Mouse (Mus musculus): ENCODE measurements around the gene Vsir. TPM values are rescaled to one million over a fixed set of nuclear protein-coding genes. Genes with fewer than 3 reads are reported as not detected.
A peak's percentile ranks its signal among the peaks of the same experiment; 100 is the strongest.

Gene Vsir
- polyA plus RNA-seq, 1 experiment from 2014 or later = 7.2 TPM

GRCm38 (mm10) chr10:60371596-60372386, 25.1 kb downstream of the Vsir start:
- 73% methylated on average over 5 of the region's 5 CpGs for WGBS
- Histone ChIP-seq H3K27me3 (no peaks in the 10 kb centered on the region), H3K27ac (peak overlapping the region; percentile 9; the same call in 1 of the 2 replicates), H3K4me3 (no peak overlapping the region), H3K9me3 (no peaks in the 10 kb centered on the region), H3K36me3 (no peaks in the 10 kb centered on the region), H3K4me2 (no peak overlapping the region), H3K9ac (no peak overlapping the region), H3K4me1 (peaks cover 15% of the 10 kb centered on the region; the same call in 1 of the 2 replicates)
- ATAC-seq (ENCODE audit: borderline replicate concordance, extremely low read depth, low FRiP score, low TSS enrichment) = no peak

GRCm38 (mm10) chr10:60373543-60373936, 26.9 kb downstream of the Vsir start:
- Histone ChIP-seq H3K36me3 (no peaks in the 10 kb centered on the region), H3K4me2 (no peak overlapping the region), H3K4me3 (no peak overlapping the region), H3K9me3 (no peaks in the 10 kb centered on the region), H3K9ac (no peak overlapping the region), H3K27me3 (no peaks in the 10 kb centered on the region), H3K27ac (peak overlapping the region; percentile 73; the same call in 1 of the 2 replicates), H3K4me1 (peaks cover 15% of the 10 kb centered on the region; the same call in 1 of the 2 replicates)
- ATAC-seq (ENCODE audit: borderline replicate concordance, extremely low read depth, low FRiP score, low TSS enrichment) = no peak
- WGBS = 35% methylated on average over 6 of the region's 6 CpGs

- no peak overlapping the region for H3K9ac ChIP-seq
- no peaks in the 10 kb centered on the region for H3K36me3 ChIP-seq
- H3K4me2 ChIP-seq = no peak overlapping the region
- H3K9me3 ChIP-seq = no peaks in the 10 kb centered on the region
- peak overlapping the region; percentile 73 for H3K27ac ChIP-seq
- 43% methylated on average over 8 of the region's 8 CpGs for WGBS
- H3K4me1 ChIP-seq = peaks cover 15% of the 10 kb centered on the region; the same call in 1 of the 2 replicates
- H3K4me3 ChIP-seq = no peak overlapping the region
- no peaks in the 10 kb centered on the region for H3K27me3 ChIP-seq
- peak; percentile 28; the same call in 1 of the 2 replicates for ATAC-seq (ENCODE audit: borderline replicate concordance, extremely low read depth, low FRiP score, low TSS enrichment)
These were observed 27.4 kb downstream of the Vsir start for GRCm38 (mm10) chr10:60373937-60374578.

GRCm38 (mm10) chr10:60376704-60377103, 30.1 kb downstream of the Vsir start:
- ATAC-seq (ENCODE audit: borderline replicate concordance, extremely low read depth, low FRiP score, low TSS enrichment) = no peak
- Histone ChIP-seq H3K4me2 (no peak overlapping the region), H3K9ac (no peak overlapping the region), H3K9me3 (no peaks in the 10 kb centered on the region), H3K36me3 (no peaks in the 10 kb centered on the region), H3K27ac (no peak overlapping the region), H3K4me3 (no peak overlapping the region), H3K27me3 (no peaks in the 10 kb centered on the region), H3K4me1 (peaks cover 19% of the 10 kb centered on the region)
- WGBS = 89% methylated on average over 16 of the region's 16 CpGs

GRCm38 (mm10) chr10:60379419-60379957, 32.8 kb downstream of the Vsir start:
- peak overlapping the region; percentile 30; the same call in 1 of the 2 replicates for H3K27ac ChIP-seq
- peaks cover 16% of the 10 kb centered on the region for H3K4me1 ChIP-seq
- no peaks in the 10 kb centered on the region for H3K27me3 ChIP-seq
- no peak overlapping the region for H3K9ac ChIP-seq
- no peaks in the 10 kb centered on the region for H3K9me3 ChIP-seq
- H3K4me3 ChIP-seq = no peak overlapping the region
- no peak for ATAC-seq (ENCODE audit: borderline replicate concordance, extremely low read depth, low FRiP score, low TSS enrichment)
- no peaks in the 10 kb centered on the region for H3K36me3 ChIP-seq
- 62% methylated on average over 9 of the region's 9 CpGs for WGBS
- no peak overlapping the region for H3K4me2 ChIP-seq

- Histone ChIP-seq H3K27me3 (no peaks in the 10 kb centered on the region), H3K9me3 (no peaks in the 10 kb centered on the region), H3K4me3 (no peak overlapping the region), H3K9ac (no peak overlapping the region), H3K4me1 (peaks cover 16% of the 10 kb centered on the region), H3K36me3 (no peaks in the 10 kb centered on the region), H3K4me2 (no peak overlapping the region), H3K27ac (0 out of 2 replicates have a peak overlapping the region, but pooled peaks have one; percentile 30)
- ATAC-seq (ENCODE audit: borderline replicate concordance, extremely low read depth, low FRiP score, low TSS enrichment) = no peak
- 65% methylated on average over 3 of the region's 3 CpGs for WGBS
These were observed 33.6 kb downstream of the Vsir start for GRCm38 (mm10) chr10:60380229-60380628.

DNA sequence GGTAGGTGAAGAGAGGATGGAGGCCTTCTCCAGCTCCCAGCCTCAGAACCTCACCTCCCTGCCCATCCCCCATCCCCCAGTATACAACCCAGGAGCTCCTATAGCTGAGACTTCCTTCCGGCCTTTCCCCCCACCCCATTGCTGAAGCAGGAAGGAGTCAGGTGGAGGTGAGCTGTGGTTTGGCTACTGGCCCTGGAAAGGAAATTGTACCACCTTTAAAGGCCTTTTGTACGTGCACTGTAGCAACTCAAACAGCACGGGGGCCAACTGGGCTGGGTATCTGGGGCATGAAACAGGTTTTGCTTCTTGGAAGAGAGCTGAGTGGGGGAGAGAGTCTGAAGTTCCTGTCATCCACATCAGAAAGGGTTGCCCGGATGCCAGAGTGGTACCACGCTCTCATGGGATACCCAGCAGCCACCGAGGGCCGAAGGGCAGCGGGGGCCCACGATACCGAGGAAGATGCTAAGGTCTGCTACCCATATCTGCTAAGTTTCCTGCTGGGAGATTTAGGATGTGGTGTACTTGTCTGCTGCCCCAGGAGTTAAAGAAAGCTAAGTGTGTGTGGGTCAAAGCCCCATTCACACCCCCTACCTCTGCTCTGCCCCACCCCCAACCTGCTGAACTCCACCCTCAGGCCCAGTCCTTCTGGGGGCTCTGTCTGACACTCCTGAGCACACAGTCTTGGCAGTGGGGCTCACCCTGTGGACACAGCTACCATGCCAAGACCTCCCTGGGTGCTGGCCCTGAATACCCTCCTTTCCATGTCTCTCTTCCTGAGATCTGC, 34.7 kb downstream of the Vsir start:
- no peaks in the 10 kb centered on the region for H3K9me3 ChIP-seq
- no peak overlapping the region for H3K4me2 ChIP-seq
- H3K27ac ChIP-seq = peak overlapping the region; percentile 44; the same call in 1 of the 2 replicates
- 59% methylated on average over 10 of the region's 10 CpGs for WGBS
- no peaks in the 10 kb centered on the region for H3K27me3 ChIP-seq
- peaks cover 16% of the 10 kb centered on the region for H3K4me1 ChIP-seq
- no peaks in the 10 kb centered on the region for H3K36me3 ChIP-seq
- peak; percentile 31; the same call in 1 of the 2 replicates for ATAC-seq (ENCODE audit: borderline replicate concordance, extremely low read depth, low FRiP score, low TSS enrichment)
- no peak overlapping the region for H3K4me3 ChIP-seq
- no peak overlapping the region for H3K9ac ChIP-seq

DNA sequence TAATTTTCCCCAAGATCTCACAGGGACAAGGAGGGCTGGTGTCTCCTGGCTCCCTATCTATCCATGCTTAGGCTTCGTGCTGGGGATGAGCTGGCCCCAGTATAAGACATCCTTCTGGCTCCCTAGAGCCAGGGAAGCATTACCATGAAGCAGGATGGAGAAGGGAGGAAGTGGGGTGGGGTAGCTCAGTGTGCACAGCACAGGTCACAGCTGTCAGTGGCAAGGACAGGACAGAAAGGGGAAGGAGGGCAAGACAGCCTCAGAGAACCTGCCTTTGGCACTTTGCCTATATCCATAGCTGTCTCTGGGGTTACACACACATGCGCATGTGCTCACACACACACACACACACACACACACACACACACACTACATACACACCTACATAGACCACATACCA, 41.7 kb downstream of the Vsir start:
- no peak overlapping the region for H3K9ac ChIP-seq
- 77% methylated on average over 2 of the region's 2 CpGs for WGBS

DNA sequence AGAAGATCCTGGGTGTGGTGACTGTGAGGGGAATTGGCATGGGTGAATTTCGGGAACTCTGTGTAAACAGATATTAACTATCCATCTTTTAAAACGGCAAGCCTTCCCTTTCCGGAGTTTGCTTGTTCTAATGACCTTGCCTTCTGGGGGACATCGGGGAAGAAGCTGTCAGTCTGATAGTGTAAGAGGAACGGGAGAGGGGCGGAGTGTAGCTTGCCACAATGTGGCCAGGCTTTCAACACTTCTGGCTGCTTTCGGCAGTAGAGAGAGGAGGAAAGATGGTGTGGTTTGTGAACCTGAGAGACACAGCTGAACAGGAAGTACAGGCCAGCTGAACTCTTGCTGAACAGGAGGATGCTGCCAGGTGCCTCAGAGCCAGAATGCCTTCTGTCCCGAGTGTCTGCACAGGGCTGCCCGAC, 42.8 kb downstream of the Vsir start:
- no peak overlapping the region for H3K4me3 ChIP-seq
- H3K9me3 ChIP-seq = no peaks in the 10 kb centered on the region
- H3K4me1 ChIP-seq = peaks cover 7% of the 10 kb centered on the region; the same call in 1 of the 2 replicates
- ATAC-seq (ENCODE audit: borderline replicate concordance, extremely low read depth, low FRiP score, low TSS enrichment) = no peak
- WGBS = 15% methylated on average over 9 of the region's 9 CpGs
- no peak overlapping the region for H3K27ac ChIP-seq
- no peaks in the 10 kb centered on the region for H3K27me3 ChIP-seq
- no peak overlapping the region for H3K4me2 ChIP-seq
- H3K9ac ChIP-seq = no peak overlapping the region
- no peaks in the 10 kb centered on the region for H3K36me3 ChIP-seq

More for the DNA sequence above, 41.7 kb downstream of the Vsir start:
- H3K36me3 ChIP-seq = no peaks in the 10 kb centered on the region
- H3K4me3 ChIP-seq = no peak overlapping the region
- H3K9me3 ChIP-seq = no peaks in the 10 kb centered on the region
- no peak overlapping the region for H3K27ac ChIP-seq
- H3K27me3 ChIP-seq = no peaks in the 10 kb centered on the region
- ATAC-seq (ENCODE audit: borderline replicate concordance, extremely low read depth, low FRiP score, low TSS enrichment) = no peak
- no peak overlapping the region for H3K4me2 ChIP-seq
- peaks cover 7% of the 10 kb centered on the region; the same call in 1 of the 2 replicates for H3K4me1 ChIP-seq

DNA sequence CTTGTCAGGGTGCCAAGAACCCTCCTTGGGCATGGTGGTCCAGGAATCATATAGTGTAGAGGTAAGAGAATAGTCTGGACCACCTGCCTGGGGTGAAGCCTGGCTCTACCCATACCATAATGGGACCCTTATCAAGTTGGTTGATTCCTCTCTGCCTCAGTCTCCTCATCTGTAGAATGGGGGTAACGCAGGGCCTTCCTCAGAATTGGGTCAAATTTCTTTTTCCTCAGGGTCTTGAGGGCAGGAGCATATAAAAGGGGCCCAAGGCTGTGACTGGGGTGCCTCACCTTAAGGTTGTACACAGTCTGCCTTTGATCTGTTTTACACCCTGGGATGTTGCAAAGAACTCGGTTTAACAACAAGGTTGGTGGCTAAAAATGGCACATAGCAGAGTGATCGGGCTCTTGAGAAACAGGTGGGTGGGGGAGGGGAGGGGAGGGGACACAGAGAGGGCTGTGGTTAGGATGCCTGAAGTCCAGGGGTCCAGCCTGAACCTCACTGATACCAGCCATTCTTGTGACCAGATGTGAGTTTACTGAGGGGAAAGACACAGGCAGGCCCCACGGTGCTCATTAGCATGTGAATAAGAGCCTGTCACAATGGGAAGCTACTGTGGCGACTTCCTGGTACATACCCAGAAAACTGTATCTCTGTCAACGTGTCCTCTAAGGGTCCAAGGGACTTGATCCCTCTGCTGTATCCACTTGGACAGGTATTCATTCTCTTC, 43.7 kb downstream of the Vsir start:
- Histone ChIP-seq H3K9ac (no peak overlapping the region), H3K4me2 (no peak overlapping the region), H3K9me3 (no peaks in the 10 kb centered on the region), H3K4me3 (no peak overlapping the region), H3K36me3 (no peaks in the 10 kb centered on the region), H3K27me3 (no peaks in the 10 kb centered on the region), H3K27ac (no peak overlapping the region), H3K4me1 (peaks cover 7% of the 10 kb centered on the region; the same call in 1 of the 2 replicates)
- ATAC-seq (ENCODE audit: borderline replicate concordance, extremely low read depth, low FRiP score, low TSS enrichment) = no peak
- 54% methylated on average over 6 of the region's 6 CpGs for WGBS

DNA sequence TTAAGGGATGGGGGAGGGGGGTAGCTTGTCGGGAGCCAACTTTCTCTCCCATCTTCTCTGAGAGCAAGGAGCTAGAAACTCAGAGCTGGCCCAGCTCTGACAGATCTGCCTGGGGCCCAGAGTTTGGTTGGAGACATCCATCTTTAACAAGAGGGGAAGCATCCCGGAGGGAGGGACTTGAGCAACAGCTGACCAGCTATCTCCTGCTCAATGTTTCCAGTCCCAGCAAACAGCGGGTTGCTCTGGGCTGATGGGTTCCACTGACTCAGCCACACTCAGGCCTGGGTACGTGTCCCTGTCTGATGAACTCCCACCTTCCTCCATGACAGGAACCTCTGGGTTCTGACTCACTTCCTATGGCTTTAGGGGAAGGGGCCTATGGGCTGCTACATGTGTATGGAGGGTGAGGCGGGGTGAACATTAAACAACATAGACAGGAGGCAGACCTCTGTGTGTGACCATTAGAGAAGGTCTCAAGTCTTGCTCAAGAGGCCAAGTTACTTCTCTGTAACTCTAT, 44.3 kb downstream of the Vsir start:
- no peak for ATAC-seq (ENCODE audit: borderline replicate concordance, extremely low read depth, low FRiP score, low TSS enrichment)
- H3K27ac ChIP-seq = no peak overlapping the region

More for the DNA sequence above, 44.3 kb downstream of the Vsir start:
- Histone ChIP-seq H3K4me1 (peaks cover 7% of the 10 kb centered on the region; the same call in 1 of the 2 replicates), H3K9ac (no peak overlapping the region), H3K4me3 (no peak overlapping the region), H3K9me3 (no peaks in the 10 kb centered on the region), H3K27me3 (no peaks in the 10 kb centered on the region), H3K4me2 (no peak overlapping the region), H3K36me3 (no peaks in the 10 kb centered on the region)
- WGBS = 55% methylated on average over 5 of the region's 5 CpGs
